Mouse (Mus musculus) brain, embryonic 14.5 days (tissue): ENCODE measurements at regions not wholly inside any gene's neighbourhood (a gene's known extent, or its start where the extent isn't known, plus 50 kb on each side); places are given as distances from the start of the nearest gene placed in this dataset.

Experiments used
- CTCF ChIP-seq: fragments of 200-500 bp; IDR thresholded peaks from 2 replicates; pipeline ENCODE4 v1.5.1; 2012; ENCODE audit warnings: inconsistent platforms, mild to moderate bottlenecking, moderate library complexity, borderline replicate concordance; ENCODE audit not compliant: insufficient read depth, insufficient read length; ENCODE audit errors: extremely low read depth
- POLR2A ChIP-seq: fragments of 200-500 bp; IDR thresholded peaks from 2 replicates; pipeline ENCODE4 v1.6.1; 2012; ENCODE audit warnings: mild to moderate bottlenecking, inconsistent platforms, borderline replicate concordance; ENCODE audit not compliant: poor library complexity, insufficient read depth, insufficient read length, severe bottlenecking; ENCODE audit errors: extremely low read depth

GRCm38 (mm10) chr1:186224231-186224630 is 107.1 kb upstream of the Lyplal1 start:
- TF ChIP-seq CTCF (no peak), POLR2A (no peak)
